Mouse (Mus musculus) testis, adult 2 months (tissue): ENCODE data around the gene Wdsub1. TPM values are rescaled to one million over a fixed set of nuclear protein-coding genes. Genes with fewer than 3 reads are reported as not detected.
A peak's percentile ranks its signal among the peaks of the same experiment; 100 is the strongest.
"Not testable (repeated sequence)": the region's sequence is repeated elsewhere in the genome, so short reads cannot be mapped to it uniquely, and the experiment has no call there.

Source experiments
- H3K27ac ChIP-seq: fragments of 200-500 bp; 2 replicates; pipeline ENCODE4 v1.5.1; 2012; ENCODE audit warnings: low read depth, low read length; ENCODE audit not compliant: control insufficient read depth, insufficient read depth
- H3K27me3 ChIP-seq: fragments of 200-500 bp; 2 replicates; pipeline ENCODE4 v1.6.1; 2012; ENCODE audit warnings: mild to moderate bottlenecking, low read length, moderate library complexity; ENCODE audit not compliant: control insufficient read depth, insufficient read depth
- H3K36me3 ChIP-seq: fragments of 200-500 bp; 2 replicates; pipeline ENCODE4 v1.6.1; 2012; ENCODE audit warnings: mild to moderate bottlenecking, low read length; ENCODE audit not compliant: control insufficient read depth, insufficient read depth
- H3K4me1 ChIP-seq: fragments of 200-500 bp; 2 replicates; pipeline ENCODE4 v1.6.1; 2012; ENCODE audit warnings: low read length; ENCODE audit not compliant: control insufficient read depth, insufficient read depth
- H3K4me3 ChIP-seq: fragments of 200-500 bp; 2 replicates; pipeline ENCODE4 v1.5.1; 2012; ENCODE audit warnings: low read depth, mild to moderate bottlenecking, low read length, moderate library complexity, mixed read lengths; ENCODE audit not compliant: control insufficient read depth
- CTCF ChIP-seq: fragments of 200-500 bp; IDR thresholded peaks from 2 replicates; pipeline ENCODE4 v1.5.1; 2012; ENCODE audit warnings: low read depth, mild to moderate bottlenecking, inconsistent platforms, low read length, moderate library complexity; ENCODE audit not compliant: control insufficient read depth, insufficient read depth, insufficient replicate concordance
- POLR2A ChIP-seq: fragments of 200-500 bp; IDR thresholded peaks from 2 replicates; pipeline ENCODE4 v1.6.1; 2012; ENCODE audit warnings: low read depth, mild to moderate bottlenecking, inconsistent platforms, low read length, moderate library complexity; ENCODE audit not compliant: control insufficient read depth
- polyA plus RNA-seq: library from polyadenylated mRNA; depleted of rRNA; stranded (reverse); fragments of >200 nt; gene quantifications from 2 replicates; pipeline ENCODE4 v1.2.3, GENCODE M21; 2012

The Wdsub1 gene
- polyA plus RNA-seq, 1 experiment = 33.5 TPM

DNA sequence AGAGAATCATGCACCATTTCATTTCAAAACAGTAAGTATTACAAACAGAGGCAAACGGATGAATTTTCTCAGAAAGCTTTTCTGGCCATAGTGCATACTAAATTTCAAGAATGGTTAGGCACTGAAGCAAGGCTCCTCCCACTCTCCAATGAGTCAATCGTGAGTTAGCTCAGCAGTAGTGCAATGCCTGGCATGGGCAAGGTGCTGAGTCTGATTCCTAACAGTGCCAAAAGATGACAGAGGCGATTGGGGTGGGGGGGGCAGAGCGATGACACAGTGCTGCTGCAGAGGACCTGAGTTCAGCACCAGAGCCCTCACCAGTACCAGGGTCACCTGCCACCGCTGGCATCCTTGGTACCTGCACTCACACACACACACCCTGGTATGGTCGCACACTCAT lies 11.9 kb downstream of the Wdsub1 start:
- no peaks in the 10 kb centered on the region for H3K36me3 ChIP-seq
- no peak overlapping the region for H3K4me3 ChIP-seq
- TF ChIP-seq CTCF (no peak), POLR2A (no peak)
- no peaks in the 10 kb centered on the region for H3K4me1 ChIP-seq
- H3K27ac ChIP-seq = no peak overlapping the region
- H3K27me3 ChIP-seq = no peaks in the 10 kb centered on the region

DNA sequence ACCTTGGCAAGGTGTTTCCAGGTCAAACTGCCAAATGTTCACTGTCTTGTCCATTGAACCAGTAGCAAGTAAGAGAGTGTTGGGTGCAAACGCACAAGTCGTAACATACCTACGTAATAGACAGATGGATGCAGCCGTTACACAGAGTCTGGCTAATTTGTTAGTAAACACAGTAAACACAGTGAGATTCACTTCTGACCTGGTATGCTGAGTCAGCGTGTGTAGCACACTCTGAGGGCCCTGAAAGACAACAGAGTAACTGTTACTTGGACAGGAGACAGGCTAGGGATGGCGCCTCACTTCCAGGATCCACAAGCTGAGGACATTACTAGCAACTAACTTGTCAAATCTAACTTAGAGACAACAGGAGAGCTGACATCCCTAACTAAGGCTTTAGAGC lies 19.8 kb downstream of the Wdsub1 start:
- H3K27ac ChIP-seq = no peak overlapping the region
- no peak for TF ChIP-seq CTCF
- TF ChIP-seq POLR2A = no peak
- H3K4me1 ChIP-seq = no peaks in the 10 kb centered on the region

DNA sequence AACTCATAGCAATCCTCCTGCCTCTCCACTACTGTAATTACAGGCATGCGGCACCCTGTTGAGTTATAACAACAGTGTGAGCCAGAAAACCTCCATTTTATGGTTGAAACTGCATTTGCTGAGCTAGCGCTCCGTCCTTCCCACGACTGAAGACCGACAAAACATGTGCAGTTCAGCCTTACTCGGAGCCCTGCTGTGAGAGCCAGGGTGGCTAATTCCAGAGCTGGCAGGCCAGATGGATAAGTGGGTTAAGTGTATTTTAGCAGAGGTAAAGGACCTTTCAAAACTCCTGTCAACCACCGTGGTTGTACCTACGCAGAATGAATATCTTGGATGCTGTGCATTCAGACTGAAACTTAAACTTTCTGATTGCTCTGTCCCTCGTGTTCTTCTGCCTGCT lies 28.0 kb downstream of the Wdsub1 start:
- H3K4me3 ChIP-seq = no peak overlapping the region
- no peaks in the 10 kb centered on the region for H3K27me3 ChIP-seq
- H3K36me3 ChIP-seq = no peaks in the 10 kb centered on the region
- H3K27ac ChIP-seq = no peak overlapping the region
- no peak for TF ChIP-seq POLR2A
- no peak for TF ChIP-seq CTCF
- no peaks in the 10 kb centered on the region for H3K4me1 ChIP-seq

More for the DNA sequence above, 19.8 kb downstream of the Wdsub1 start:
- Histone ChIP-seq H3K36me3 (no peaks in the 10 kb centered on the region), H3K4me3 (no peak overlapping the region), H3K27me3 (no peaks in the 10 kb centered on the region)

DNA sequence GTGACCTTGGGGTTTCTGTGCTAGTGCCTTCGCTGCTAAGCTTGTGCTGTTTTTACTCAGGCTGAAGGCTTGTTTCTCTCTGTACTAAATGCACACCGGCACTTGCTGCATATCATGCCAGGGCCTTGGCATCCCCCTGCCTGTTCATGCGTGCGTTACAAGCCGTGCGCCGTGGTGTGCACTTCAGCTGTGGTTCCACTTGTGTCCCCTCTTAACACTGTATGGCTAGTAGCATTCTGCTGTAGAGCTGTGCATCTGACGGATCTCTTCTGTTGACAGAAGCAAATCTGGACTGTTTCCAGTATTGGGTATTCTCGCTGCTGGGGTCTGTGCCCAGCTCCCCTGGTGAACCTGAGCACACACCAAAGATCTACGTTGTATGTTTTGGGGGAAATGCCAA lies 28.8 kb downstream of the Wdsub1 start:
- H3K27ac ChIP-seq = no peak overlapping the region

DNA sequence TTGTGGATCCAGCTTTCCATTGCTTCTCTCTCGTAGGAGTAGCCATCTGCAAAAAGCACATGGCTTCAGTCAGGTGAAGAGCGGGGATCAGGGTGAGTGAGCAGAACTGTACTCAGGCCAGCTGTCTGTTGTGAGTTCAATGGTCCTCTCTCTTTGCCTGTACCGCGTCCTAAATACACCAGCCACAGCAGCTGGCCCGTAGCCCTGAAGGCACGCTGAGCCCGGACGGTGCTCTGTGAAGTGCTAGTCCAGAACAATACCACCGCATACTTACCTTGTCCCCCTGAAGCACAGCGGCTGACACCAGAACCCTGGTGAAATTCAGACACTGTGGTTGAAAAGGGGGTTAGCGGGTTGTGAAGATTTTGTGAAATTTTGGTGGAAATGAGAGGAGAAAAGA lies 29.5 kb downstream of the Wdsub1 start:
- TF ChIP-seq CTCF (no peak), POLR2A (no peak)
- no peaks in the 10 kb centered on the region for H3K36me3 ChIP-seq
- no peak overlapping the region for H3K27ac ChIP-seq

More for the DNA sequence above, 28.8 kb downstream of the Wdsub1 start:
- no peaks in the 10 kb centered on the region for H3K4me1 ChIP-seq
- no peaks in the 10 kb centered on the region for H3K36me3 ChIP-seq
- no peaks in the 10 kb centered on the region for H3K27me3 ChIP-seq
- no peak overlapping the region for H3K4me3 ChIP-seq
- TF ChIP-seq CTCF = no peak
- no peak for TF ChIP-seq POLR2A

DNA sequence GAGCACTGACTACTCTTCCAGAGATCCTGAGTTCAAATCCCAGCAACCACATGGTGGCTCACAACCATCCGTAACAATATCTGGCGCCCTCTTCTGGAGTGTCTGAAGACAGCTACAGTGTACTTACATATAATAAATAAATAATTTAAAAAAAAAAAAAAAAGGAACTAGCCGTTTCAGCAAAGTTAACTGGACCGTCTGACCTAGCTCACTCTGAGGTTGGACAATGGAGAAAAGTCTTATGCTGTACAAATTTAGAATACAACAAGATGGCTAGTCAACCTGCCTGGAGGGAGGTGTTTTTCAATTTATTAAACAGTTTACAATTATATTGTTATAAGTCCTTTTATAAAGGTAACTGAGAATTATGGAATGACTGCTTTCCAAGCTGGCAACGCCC lies 30.5 kb downstream of the Wdsub1 start:
- H3K36me3 ChIP-seq, H3K4me1 ChIP-seq, H3K4me3 ChIP-seq, H3K27ac ChIP-seq, H3K27me3 ChIP-seq: not testable (repeated sequence)

More for the DNA sequence above, 29.5 kb downstream of the Wdsub1 start:
- no peak overlapping the region for H3K4me3 ChIP-seq
- no peaks in the 10 kb centered on the region for H3K27me3 ChIP-seq
- H3K4me1 ChIP-seq = no peaks in the 10 kb centered on the region

DNA sequence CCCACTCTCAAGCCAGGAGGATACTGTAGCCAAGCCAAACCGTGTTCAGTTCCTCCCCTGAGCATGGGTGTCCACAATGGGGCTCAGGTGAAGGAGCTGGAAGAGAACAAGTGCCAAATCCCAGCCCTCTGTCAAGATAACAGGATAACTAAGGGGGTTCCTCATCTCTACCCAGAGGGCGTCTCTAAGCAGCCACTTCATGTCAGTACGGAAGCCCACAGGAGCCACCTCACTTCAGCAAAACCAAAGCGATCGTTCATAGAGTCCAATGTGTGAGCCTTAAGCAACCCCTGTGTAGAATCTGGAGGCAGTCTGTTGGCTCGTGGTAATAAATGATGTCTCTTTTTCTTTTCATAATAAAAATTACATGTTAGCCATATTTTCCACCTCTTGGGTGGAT lies 38.5 kb downstream of the Wdsub1 start:
- Histone ChIP-seq H3K27ac (no peak overlapping the region), H3K4me1 (peaks cover 21% of the 10 kb centered on the region), H3K4me3 (peak overlapping the region; percentile 87), H3K36me3 (no peaks in the 10 kb centered on the region), H3K27me3 (no peaks in the 10 kb centered on the region)
- no peak for TF ChIP-seq CTCF
- no peak for TF ChIP-seq POLR2A

DNA sequence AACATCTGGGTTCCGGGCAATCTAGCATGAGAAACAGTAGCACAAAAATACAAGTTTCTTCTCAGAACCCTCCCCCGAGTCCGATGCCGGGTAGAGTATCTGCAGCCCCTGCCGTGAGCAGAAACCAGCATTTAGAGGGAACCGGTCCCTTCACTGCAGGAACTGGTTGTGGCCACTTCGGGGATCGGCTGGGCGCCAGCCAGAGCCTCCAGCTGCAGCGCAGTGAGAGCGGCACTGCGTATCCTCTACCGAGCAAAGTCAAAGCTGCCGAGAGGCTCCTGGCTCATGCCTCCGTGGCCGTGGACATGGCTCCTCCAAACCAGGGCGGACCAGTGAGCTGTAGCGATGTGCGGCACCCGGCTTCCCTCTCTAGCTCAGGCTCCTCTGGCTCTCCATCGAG lies 39.2 kb downstream of the Wdsub1 start:
- no peaks in the 10 kb centered on the region for H3K27me3 ChIP-seq
- no peaks in the 10 kb centered on the region for H3K36me3 ChIP-seq
- H3K4me3 ChIP-seq = peak overlapping the region; percentile 87
- TF ChIP-seq CTCF = no peak
- no peak for TF ChIP-seq POLR2A
- no peak overlapping the region for H3K27ac ChIP-seq
- peaks cover 21% of the 10 kb centered on the region for H3K4me1 ChIP-seq
